Comparison of ENCODE assay signal across 26 mouse cellular contexts in genomic region chr15:7842398-7842797, GRCm38 (mm10). TPM values are rescaled to one million over a fixed set of nuclear protein-coding genes. Genes with fewer than 3 reads are reported as not detected.
"Had no signal": no experiment of that assay in that cellular context is flagged by ENCODE, and none has a peak within 500 bp of the region (broad histone marks: within the 10 kb centered on the region; RNA-seq: fewer than 3 reads in every experiment).

No protein-coding gene starts in this region.

- H3K4me3 ChIP-seq: heart, adult 2 months; heart, embryonic 13.5 days; heart, embryonic 15.5 days; intestine, embryonic 15.5 days; kidney, embryonic 15.5 days; limb, embryonic 12.5 days; liver, embryonic 13.5 days; liver, embryonic 15.5 days had no signal

- H3K36me3 ChIP-seq: heart, embryonic 13.5 days; heart, embryonic 15.5 days; intestine, embryonic 15.5 days; kidney, embryonic 15.5 days; limb, embryonic 12.5 days; liver, embryonic 13.5 days; liver, embryonic 15.5 days had no signal

- H3K27me3 ChIP-seq: heart, embryonic 13.5 days; heart, embryonic 15.5 days; intestine, embryonic 15.5 days; kidney, embryonic 15.5 days; limb, embryonic 12.5 days; liver, embryonic 13.5 days; liver, embryonic 15.5 days had no signal

- H3K4me1 ChIP-seq: heart, embryonic 13.5 days; heart, embryonic 15.5 days; intestine, embryonic 15.5 days; limb, embryonic 12.5 days; liver, embryonic 13.5 days; liver, embryonic 15.5 days had no signal

- H3K9me3 ChIP-seq: heart, embryonic 13.5 days; heart, embryonic 15.5 days; intestine, embryonic 15.5 days; kidney, embryonic 15.5 days; limb, embryonic 12.5 days; liver, embryonic 13.5 days; liver, embryonic 15.5 days had no signal

- DNase-seq: gastrocnemius, postnatal 14 days; gastrocnemius, postnatal 36 days; heart, adult 11 months; heart, adult 2 months; heart, postnatal 14 days; heart, postnatal 36 days; kidney, adult 11 months; kidney, adult 2 months; kidney, adult 9 months; kidney, postnatal 14 days; kidney, postnatal 36 days; layer of hippocampus, adult 9-11 months; layer of hippocampus, postnatal 36 days; left cerebral cortex, postnatal 4 days; liver; liver, embryonic 13.5 days; liver, postnatal 0 days had no signal

- H3K27ac ChIP-seq: heart, adult 2 months; heart, embryonic 13.5 days; heart, embryonic 15.5 days; hindbrain, embryonic 14.5 days; intestine, embryonic 15.5 days; kidney, embryonic 15.5 days; kidney, postnatal 0 days; limb, embryonic 12.5 days; liver, embryonic 13.5 days; liver, embryonic 15.5 days had no signal

RNA-seq across cellular contexts. Expression of gene Gdnf, which starts 31.8 kb away (rescaled TPM):
- polyA plus RNA-seq: inflammation-experienced regulatory T-cells, adult 6 months; liver, embryonic 13.5 days; liver, embryonic 15.5 days; liver, postnatal 0 days had no signal
